Mouse (Mus musculus): Measurements from ENCODE around the gene Dock8. TPM values are rescaled to one million over a fixed set of nuclear protein-coding genes. Genes with fewer than 3 reads are reported as not detected.

Dock8 gene
- total and polyA plus RNA-seq, 2 experiments: 8.9 to 9.7 TPM

DNA sequence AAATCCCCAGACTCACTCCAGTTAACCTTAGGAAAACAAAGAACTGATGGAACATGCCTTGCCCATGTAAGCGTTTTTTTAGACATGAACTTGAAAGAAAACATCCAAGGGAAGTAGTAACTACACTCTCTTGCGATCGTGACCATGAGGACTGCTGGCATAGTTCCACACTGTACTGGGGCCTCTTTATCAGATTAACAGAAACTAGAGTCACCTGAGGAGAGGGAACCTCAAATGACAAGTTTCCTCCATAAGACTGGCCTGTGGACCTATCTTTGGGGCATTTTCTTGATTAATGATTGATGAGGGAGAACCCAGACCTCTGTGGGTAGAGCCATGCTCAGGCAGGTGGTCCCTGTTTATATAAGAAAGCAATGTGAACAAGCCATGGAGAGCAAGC, 44.7 kb downstream of the Dock8 start:
- no peak overlapping the region for H3K27ac ChIP-seq (replicated peaks; ENCODE audit: insufficient read depth, low read depth, low read length)
- H3K4me3 ChIP-seq (ENCODE audit: insufficient read depth, low read depth, low read length): no peak overlapping the region
- H3K9ac ChIP-seq (ENCODE audit: low read depth, low read length): no peak overlapping the region
- WGBS: 53% methylated on average over 3 of the region's 3 CpGs
- no peaks in the 10 kb centered on the region for H3K4me1 ChIP-seq (ENCODE audit: control insufficient read depth, insufficient read depth, low read length)
- H3K79me2 ChIP-seq (ENCODE audit: control insufficient read depth, insufficient read depth, low read length): no peaks in the 10 kb centered on the region
- no peaks in the 10 kb centered on the region for H3K36me3 ChIP-seq (ENCODE audit: control insufficient read depth, insufficient read depth, low read length)
- no peak for TF ChIP-seq CTCF (IDR thresholded peaks at IDR 0.05; ENCODE audit: low read depth, low read length)
- TF ChIP-seq POLR2A (IDR thresholded peaks at IDR 0.05; ENCODE audit: extremely low read depth, insufficient read depth, low read length): no peak
- no peak for DNase-seq (ENCODE audit: extremely low read depth, low read depth, low spot score)
- no peaks in the 10 kb centered on the region for H3K27me3 ChIP-seq (ENCODE audit: control insufficient read depth, insufficient read depth, low read length)

DNA sequence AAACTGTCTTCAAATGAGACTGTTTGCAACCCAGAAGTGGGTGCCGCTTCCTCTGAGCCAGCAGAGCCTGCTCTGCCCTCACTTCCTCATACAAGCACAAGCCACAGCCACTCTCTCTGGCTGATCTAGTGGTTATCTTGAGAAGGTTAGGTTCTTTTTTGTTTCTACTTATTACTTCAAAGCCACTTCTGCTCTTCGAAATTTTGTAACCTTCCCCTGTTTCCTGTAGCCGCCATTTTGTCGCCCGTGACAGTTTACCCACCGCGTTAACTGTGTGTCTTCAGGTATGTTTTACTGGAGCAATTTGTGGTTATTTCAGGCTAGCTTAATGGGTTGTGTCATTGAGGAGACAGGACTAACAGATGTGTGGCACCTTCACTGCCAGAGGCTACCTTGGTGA, 53.0 kb downstream of the Dock8 start:
- no peak overlapping the region for H3K9ac ChIP-seq (ENCODE audit: low read depth, low read length)
- H3K4me1 ChIP-seq (ENCODE audit: control insufficient read depth, insufficient read depth, low read length): no peaks in the 10 kb centered on the region
- peak; percentile 23 for DNase-seq (ENCODE audit: extremely low read depth, low read depth, low spot score)
- WGBS: 89% methylated on average over 7 of the region's 7 CpGs
- H3K27ac ChIP-seq (replicated peaks; ENCODE audit: insufficient read depth, low read depth, low read length): no peak overlapping the region
- TF ChIP-seq POLR2A (IDR thresholded peaks at IDR 0.05; ENCODE audit: extremely low read depth, insufficient read depth, low read length) (no peak), CTCF (IDR thresholded peaks at IDR 0.05; ENCODE audit: low read depth, low read length) (no peak)
- no peaks in the 10 kb centered on the region for H3K27me3 ChIP-seq (ENCODE audit: control insufficient read depth, insufficient read depth, low read length)
- H3K79me2 ChIP-seq (ENCODE audit: control insufficient read depth, insufficient read depth, low read length): no peaks in the 10 kb centered on the region
- 0 out of 2 replicates have a peak, but pooled peaks cover 2% of the 10 kb centered on the region for H3K36me3 ChIP-seq (ENCODE audit: control insufficient read depth, insufficient read depth, low read length)
- no peak overlapping the region for H3K4me3 ChIP-seq (ENCODE audit: insufficient read depth, low read depth, low read length)

DNA sequence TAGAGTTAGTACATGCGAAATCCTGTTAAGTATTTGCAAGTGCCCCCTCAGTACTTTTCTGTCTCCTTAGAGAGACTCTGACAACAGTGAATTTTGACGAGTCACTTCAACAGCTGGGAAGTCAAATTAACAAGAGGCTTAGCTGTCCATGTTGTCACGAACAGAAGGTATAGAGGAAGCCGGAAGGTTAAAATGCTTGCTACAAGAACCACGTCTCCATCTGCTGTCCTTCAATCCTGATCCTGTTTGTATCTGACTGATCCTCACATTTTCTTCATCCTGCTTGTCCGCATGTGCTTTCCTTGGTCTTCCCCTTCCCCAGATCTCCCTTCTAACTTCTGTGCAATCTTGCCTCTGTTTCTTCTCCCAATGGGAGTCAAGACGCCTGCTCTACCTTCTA, 53.8 kb downstream of the Dock8 start:
- Histone ChIP-seq H3K27me3 (ENCODE audit: control insufficient read depth, insufficient read depth, low read length) (no peaks in the 10 kb centered on the region), H3K27ac (replicated peaks; ENCODE audit: insufficient read depth, low read depth, low read length) (no peak overlapping the region), H3K4me3 (ENCODE audit: insufficient read depth, low read depth, low read length) (no peak overlapping the region; the same call in 1 of the 2 replicates), H3K36me3 (ENCODE audit: control insufficient read depth, insufficient read depth, low read length) (0 out of 2 replicates have a peak, but pooled peaks cover 2% of the 10 kb centered on the region), H3K4me1 (ENCODE audit: control insufficient read depth, insufficient read depth, low read length) (0 out of 2 replicates have a peak, but pooled peaks cover 1% of the 10 kb centered on the region), H3K79me2 (ENCODE audit: control insufficient read depth, insufficient read depth, low read length) (no peaks in the 10 kb centered on the region), H3K9ac (ENCODE audit: low read depth, low read length) (no peak overlapping the region)
- WGBS: 86% methylated on average over 7 of the region's 7 CpGs
- no peak for TF ChIP-seq CTCF (IDR thresholded peaks at IDR 0.05; ENCODE audit: low read depth, low read length)
- no peak for TF ChIP-seq POLR2A (IDR thresholded peaks at IDR 0.05; ENCODE audit: extremely low read depth, insufficient read depth, low read length)
- no peak for DNase-seq (ENCODE audit: extremely low read depth, low read depth, low spot score)

DNA sequence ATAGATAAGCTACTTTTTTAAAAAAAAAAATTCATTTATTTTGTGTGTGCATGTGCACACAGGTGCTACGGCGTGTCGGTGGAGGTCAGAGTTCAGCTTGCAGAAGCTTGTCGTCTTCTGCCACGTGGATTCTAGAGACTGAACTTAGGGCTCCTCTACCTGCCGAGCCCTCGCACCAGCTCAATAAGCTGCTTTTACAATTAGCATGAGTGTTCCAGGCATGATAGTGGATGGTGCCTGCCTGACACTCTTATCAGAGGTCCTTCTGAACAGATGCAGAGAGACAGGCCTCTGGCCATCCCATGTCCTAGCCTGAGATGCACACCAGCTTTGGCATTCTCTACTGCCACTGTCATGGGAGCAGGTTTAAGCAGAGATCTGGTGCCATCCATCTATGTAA, 55.7 kb downstream of the Dock8 start:
- WGBS: 85% methylated on average over 7 of the region's 7 CpGs
- H3K4me3 ChIP-seq (ENCODE audit: insufficient read depth, low read depth, low read length): no peak overlapping the region
- H3K36me3 ChIP-seq (ENCODE audit: control insufficient read depth, insufficient read depth, low read length): 0 out of 2 replicates have a peak, but pooled peaks cover 2% of the 10 kb centered on the region
- H3K79me2 ChIP-seq (ENCODE audit: control insufficient read depth, insufficient read depth, low read length): no peaks in the 10 kb centered on the region
- no peak overlapping the region for H3K9ac ChIP-seq (ENCODE audit: low read depth, low read length)
- H3K4me1 ChIP-seq (ENCODE audit: control insufficient read depth, insufficient read depth, low read length): 0 out of 2 replicates have a peak, but pooled peaks cover 1% of the 10 kb centered on the region
- DNase-seq (ENCODE audit: extremely low read depth, low read depth, low spot score): no peak
- no peak overlapping the region for H3K27ac ChIP-seq (replicated peaks; ENCODE audit: insufficient read depth, low read depth, low read length)
- TF ChIP-seq CTCF (IDR thresholded peaks at IDR 0.05; ENCODE audit: low read depth, low read length) (no peak), POLR2A (IDR thresholded peaks at IDR 0.05; ENCODE audit: extremely low read depth, insufficient read depth, low read length) (no peak)
- H3K27me3 ChIP-seq (ENCODE audit: control insufficient read depth, insufficient read depth, low read length): no peaks in the 10 kb centered on the region

DNA sequence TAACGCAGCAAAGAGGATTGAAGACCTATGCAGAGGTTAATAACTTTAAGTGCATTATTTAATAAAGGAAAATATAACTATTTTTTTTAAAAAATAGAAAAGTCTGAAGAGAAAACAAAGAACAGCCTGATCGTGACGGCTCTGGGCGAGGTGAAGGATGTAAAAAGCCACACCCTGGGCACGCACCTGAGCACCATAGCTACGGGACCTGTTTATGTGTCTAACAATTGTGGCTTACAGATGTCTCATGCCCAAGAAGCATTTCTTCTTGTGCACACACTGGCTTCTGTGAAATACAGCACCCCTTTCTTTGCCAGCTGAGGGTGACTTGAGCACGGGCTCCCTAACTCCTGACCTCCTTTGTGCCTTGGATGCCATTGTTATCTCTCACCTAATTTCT, 56.2 kb downstream of the Dock8 start:
- no peaks in the 10 kb centered on the region for H3K79me2 ChIP-seq (ENCODE audit: control insufficient read depth, insufficient read depth, low read length)
- TF ChIP-seq POLR2A (IDR thresholded peaks at IDR 0.05; ENCODE audit: extremely low read depth, insufficient read depth, low read length) (no peak), CTCF (IDR thresholded peaks at IDR 0.05; ENCODE audit: low read depth, low read length) (no peak)

DNA sequence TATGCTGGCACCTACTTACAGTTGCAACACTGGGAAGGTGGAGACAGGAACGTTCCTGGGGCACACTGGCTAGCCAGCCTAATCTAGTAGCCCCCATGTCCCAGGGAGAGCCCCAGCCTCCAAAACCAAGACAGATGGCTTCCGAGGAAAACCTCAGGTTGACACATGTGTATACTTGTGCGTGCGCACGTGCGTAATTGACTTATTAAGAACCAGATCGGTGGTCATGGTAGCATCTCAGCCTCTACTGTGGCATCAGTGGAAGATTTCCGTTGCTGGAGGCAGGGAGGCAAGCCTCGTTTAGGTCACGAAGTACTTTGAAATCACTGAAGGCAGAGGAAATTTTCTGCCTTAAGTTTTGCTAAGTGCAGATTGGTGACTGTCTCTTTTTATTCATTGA, 56.9 kb downstream of the Dock8 start:
- Histone ChIP-seq H3K27ac (replicated peaks; ENCODE audit: insufficient read depth, low read depth, low read length) (no peak overlapping the region), H3K36me3 (ENCODE audit: control insufficient read depth, insufficient read depth, low read length) (0 out of 2 replicates have a peak, but pooled peaks cover 2% of the 10 kb centered on the region), H3K4me3 (ENCODE audit: insufficient read depth, low read depth, low read length) (no peak overlapping the region), H3K4me1 (ENCODE audit: control insufficient read depth, insufficient read depth, low read length) (0 out of 2 replicates have a peak, but pooled peaks cover 3% of the 10 kb centered on the region), H3K9ac (ENCODE audit: low read depth, low read length) (no peak overlapping the region), H3K27me3 (ENCODE audit: control insufficient read depth, insufficient read depth, low read length) (no peaks in the 10 kb centered on the region), H3K79me2 (ENCODE audit: control insufficient read depth, insufficient read depth, low read length) (no peaks in the 10 kb centered on the region)
- no peak for DNase-seq (ENCODE audit: extremely low read depth, low read depth, low spot score)
- TF ChIP-seq POLR2A (IDR thresholded peaks at IDR 0.05; ENCODE audit: extremely low read depth, insufficient read depth, low read length): no peak
- no peak for TF ChIP-seq CTCF (IDR thresholded peaks at IDR 0.05; ENCODE audit: low read depth, low read length)
- 95% methylated on average over 10 of the region's 10 CpGs for WGBS

More for the DNA sequence above, 56.2 kb downstream of the Dock8 start:
- no peak overlapping the region for H3K4me3 ChIP-seq (ENCODE audit: insufficient read depth, low read depth, low read length)
- no peak overlapping the region for H3K27ac ChIP-seq (replicated peaks; ENCODE audit: insufficient read depth, low read depth, low read length)
- H3K27me3 ChIP-seq (ENCODE audit: control insufficient read depth, insufficient read depth, low read length): no peaks in the 10 kb centered on the region
- DNase-seq (ENCODE audit: extremely low read depth, low read depth, low spot score): no peak
- H3K36me3 ChIP-seq (ENCODE audit: control insufficient read depth, insufficient read depth, low read length): 0 out of 2 replicates have a peak, but pooled peaks cover 2% of the 10 kb centered on the region
- H3K4me1 ChIP-seq (ENCODE audit: control insufficient read depth, insufficient read depth, low read length): 0 out of 2 replicates have a peak, but pooled peaks cover 3% of the 10 kb centered on the region
- H3K9ac ChIP-seq (ENCODE audit: low read depth, low read length): no peak overlapping the region
- 95% methylated on average over 7 of the region's 7 CpGs for WGBS

Data from liver, adult 2 months (tissue).